Mouse (Mus musculus) midbrain, embryonic 13.5 days (tissue): ENCODE measurements around the gene Nabp2. TPM values are rescaled to one million over a fixed set of nuclear protein-coding genes. Genes with fewer than 3 reads are reported as not detected.

Experiments used
- ATAC-seq: fragments of 200-750 bp; cut with Nextera tagmentation; 2 replicates; pipeline ENCODE4 v1.8.0; 2017; ENCODE audit warnings: mild to moderate bottlenecking, moderate TSS enrichment, moderate library complexity
- H3K27ac ChIP-seq: fragments of 300-500 bp; sonication (generic); 2 replicates; pipeline ENCODE4 v1.5.1; 2015; ENCODE audit warnings: inconsistent platforms, mild to moderate bottlenecking, moderate library complexity
- H3K27me3 ChIP-seq: fragments of 300-500 bp; sonication (generic); 2 replicates; pipeline ENCODE4 v1.6.1; 2015; ENCODE audit warnings: mild to moderate bottlenecking, inconsistent platforms
- H3K36me3 ChIP-seq: fragments of 300-500 bp; sonication (generic); 2 replicates; pipeline ENCODE4 v1.6.1; 2015; ENCODE audit warnings: mild to moderate bottlenecking, inconsistent platforms
- H3K4me1 ChIP-seq: fragments of 300-500 bp; sonication (generic); replicated peaks from 2 replicates; pipeline ENCODE4 v1.6.1; 2015; ENCODE audit warnings: inconsistent platforms
- H3K4me2 ChIP-seq: fragments of 300-500 bp; sonication (generic); replicated peaks from 2 replicates; pipeline ENCODE4 v1.6.1; 2015; ENCODE audit warnings: moderate library complexity, mild to moderate bottlenecking, inconsistent platforms
- H3K4me3 ChIP-seq: fragments of 300-500 bp; sonication (generic); replicated peaks from 2 replicates; pipeline ENCODE4 v1.5.1; 2015; ENCODE audit warnings: mild to moderate bottlenecking, inconsistent platforms
- H3K9ac ChIP-seq: fragments of 300-500 bp; sonication (generic); replicated peaks from 2 replicates; pipeline ENCODE4 v1.6.1; 2015; ENCODE audit warnings: mild to moderate bottlenecking, inconsistent platforms
- H3K9me3 ChIP-seq: fragments of 300-500 bp; sonication (generic); 2 replicates; pipeline ENCODE4 v1.6.1; 2016; ENCODE audit warnings: mild to moderate bottlenecking, inconsistent platforms
- WGBS: fragments of 180-500 bp; shearing (Covaris S2); methylation state at CpG from one replicate; pipeline ENCODE4 v1.1.7; 2015; 5-methylcytosine and 5-hydroxymethylcytosine counted together
- polyA plus RNA-seq: library from polyadenylated mRNA; unstranded; fragments of >200 nt; fragmentation: Nextera tagmentation; extraction: Ambion mirVana; gene quantifications from 2 replicates; pipeline ENCODE4 v1.2.1, GENCODE M21; 2015

The Nabp2 gene
- polyA plus RNA-seq, 1 experiment from 2014 or later = 142 TPM

DNA sequence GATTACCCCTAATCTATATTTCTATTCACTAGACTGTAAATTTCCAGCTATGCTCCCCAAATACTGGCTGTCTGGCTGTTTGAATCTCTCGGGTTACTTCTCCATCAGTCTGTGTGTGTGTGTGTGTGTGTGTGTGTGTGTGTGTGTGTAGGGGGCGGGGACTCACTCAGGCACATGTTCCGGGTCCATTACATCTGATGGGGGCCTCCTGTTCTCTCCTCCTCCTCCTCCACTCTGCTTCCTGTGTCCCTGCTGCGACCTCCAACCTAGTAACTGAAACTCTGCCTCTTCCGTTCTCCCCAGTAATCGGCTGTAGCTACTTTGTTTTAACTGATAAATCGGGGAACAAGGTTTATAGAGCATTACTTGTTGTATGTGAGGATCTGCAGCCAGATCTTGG is 13.3 kb upstream of the Nabp2 start:
- Histone ChIP-seq H3K9ac (no peak overlapping the region), H3K27ac (no peak overlapping the region), H3K36me3 (peaks cover 77% of the 10 kb centered on the region), H3K4me2 (no peak overlapping the region), H3K4me1 (no peaks in the 10 kb centered on the region), H3K4me3 (no peak overlapping the region), H3K27me3 (no peaks in the 10 kb centered on the region), H3K9me3 (no peaks in the 10 kb centered on the region)
- WGBS = 76% methylated on average over 7 of the region's 7 CpGs
- ATAC-seq = no peak

DNA sequence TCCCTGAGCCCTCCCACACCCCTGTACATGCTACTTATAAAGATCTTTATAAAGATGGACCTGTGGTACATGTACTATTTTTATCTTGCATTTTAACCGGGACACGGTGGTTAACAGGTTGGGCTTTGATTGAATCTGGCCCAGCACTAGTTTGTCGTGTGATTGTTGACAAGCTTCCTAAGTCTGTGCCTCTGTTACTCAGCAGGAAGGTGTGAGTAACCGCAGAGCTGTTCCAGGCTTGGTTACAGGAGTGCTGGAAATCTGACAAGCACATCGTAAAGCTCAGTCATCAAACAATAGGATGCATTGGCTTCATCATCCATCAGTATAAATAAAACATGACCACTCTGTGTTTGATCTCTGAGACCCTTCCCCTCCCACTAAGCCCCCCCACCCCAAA is 11.1 kb upstream of the Nabp2 start:
- Histone ChIP-seq H3K36me3 (peaks cover 79% of the 10 kb centered on the region), H3K4me3 (no peak overlapping the region), H3K9me3 (no peaks in the 10 kb centered on the region), H3K9ac (no peak overlapping the region), H3K4me2 (no peak overlapping the region), H3K4me1 (no peaks in the 10 kb centered on the region), H3K27ac (no peak overlapping the region), H3K27me3 (no peaks in the 10 kb centered on the region)
- WGBS = 93% methylated on average over 5 of the region's 5 CpGs
- no peak for ATAC-seq

DNA sequence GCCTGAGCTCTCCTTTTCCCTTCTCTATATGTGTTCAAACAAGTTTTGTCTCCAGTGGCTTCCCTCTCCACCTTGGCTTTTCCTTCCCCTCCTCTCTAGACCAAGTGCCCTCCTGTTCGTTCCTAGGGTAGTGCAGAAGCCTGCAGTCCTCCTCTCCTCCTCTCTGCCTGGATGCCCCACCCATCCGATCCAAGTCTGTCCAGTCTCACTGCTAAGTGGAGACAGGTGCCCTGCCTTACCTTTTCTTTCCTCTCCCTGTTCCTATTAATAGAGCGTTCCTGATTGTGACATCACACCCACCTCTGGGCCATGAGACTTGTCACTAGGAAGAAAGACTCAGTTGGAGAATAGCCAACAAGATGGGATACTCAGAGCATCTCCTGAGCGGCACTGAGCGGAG is 3.6 kb upstream of the Nabp2 start:
- Histone ChIP-seq H3K4me3 (no peak overlapping the region), H3K27me3 (no peaks in the 10 kb centered on the region), H3K4me2 (no peak overlapping the region), H3K9me3 (no peaks in the 10 kb centered on the region), H3K27ac (no peak overlapping the region), H3K4me1 (peaks cover 34% of the 10 kb centered on the region), H3K36me3 (peaks cover 58% of the 10 kb centered on the region), H3K9ac (no peak overlapping the region; the same call in 1 of the 2 replicates)
- WGBS = 93% methylated on average over 5 of the region's 5 CpGs
- ATAC-seq = no peak

DNA sequence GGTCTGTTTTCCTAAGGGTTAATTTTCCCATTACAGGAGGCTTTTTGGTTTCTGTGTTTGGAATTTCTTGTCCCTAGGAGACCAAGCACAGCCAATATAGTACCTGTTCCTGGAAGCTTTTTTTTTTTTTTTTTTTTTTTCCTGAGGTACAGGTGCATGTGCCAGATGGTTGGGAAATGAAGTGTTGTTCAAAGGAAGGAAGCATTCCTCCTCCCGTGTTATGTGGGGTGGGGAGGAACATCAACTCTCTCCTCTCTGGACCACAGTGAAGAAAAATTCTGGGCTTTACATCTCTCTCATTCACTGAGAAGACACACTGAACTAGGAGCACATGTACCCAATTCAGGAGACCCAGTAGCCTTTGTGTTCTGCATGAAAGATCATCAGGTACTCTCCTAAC is 1.8 kb upstream of the Nabp2 start:
- Histone ChIP-seq H3K4me1 (peaks cover 44% of the 10 kb centered on the region), H3K27me3 (no peaks in the 10 kb centered on the region), H3K4me2 (peak overlapping the region; percentile 94), H3K27ac (no peak overlapping the region), H3K9me3 (no peaks in the 10 kb centered on the region), H3K9ac (peak overlapping the region; percentile 90), H3K36me3 (peaks cover 42% of the 10 kb centered on the region), H3K4me3 (peak overlapping the region; percentile 97)
- WGBS = 65% methylated on average over 1 of the region's 1 CpGs
- no peak for ATAC-seq

DNA sequence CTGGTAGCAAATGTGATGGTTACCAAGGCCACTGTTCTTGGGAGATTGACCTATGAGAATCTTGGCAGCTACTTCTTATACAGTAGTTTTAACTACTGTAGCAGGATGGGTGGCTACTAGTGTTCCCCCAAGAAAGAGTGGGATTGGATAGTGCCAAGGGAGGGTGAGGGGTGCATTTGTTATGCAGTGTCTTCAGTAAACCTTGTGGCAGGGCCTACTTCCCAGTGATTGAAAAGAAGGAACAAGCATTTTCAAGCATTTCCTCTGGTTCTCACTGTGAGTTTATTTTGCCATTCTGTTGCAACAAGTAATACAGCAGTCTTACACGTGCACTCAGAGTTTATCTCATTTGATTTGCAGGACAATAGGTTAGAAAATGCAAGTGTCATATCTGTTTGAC is 1.3 kb upstream of the Nabp2 start:
- 34% methylated on average over 1 of the region's 1 CpGs for WGBS
- H3K9ac ChIP-seq = peak overlapping the region; percentile 90
- no peaks in the 10 kb centered on the region for H3K9me3 ChIP-seq
- peak overlapping the region; percentile 95; the same call in 1 of the 2 replicates for H3K27ac ChIP-seq
- ATAC-seq = no peak
- no peaks in the 10 kb centered on the region for H3K27me3 ChIP-seq
- peak overlapping the region; percentile 97 for H3K4me3 ChIP-seq
- H3K36me3 ChIP-seq = peaks cover 39% of the 10 kb centered on the region
- peak overlapping the region; percentile 94 for H3K4me2 ChIP-seq
- peaks cover 49% of the 10 kb centered on the region for H3K4me1 ChIP-seq

DNA sequence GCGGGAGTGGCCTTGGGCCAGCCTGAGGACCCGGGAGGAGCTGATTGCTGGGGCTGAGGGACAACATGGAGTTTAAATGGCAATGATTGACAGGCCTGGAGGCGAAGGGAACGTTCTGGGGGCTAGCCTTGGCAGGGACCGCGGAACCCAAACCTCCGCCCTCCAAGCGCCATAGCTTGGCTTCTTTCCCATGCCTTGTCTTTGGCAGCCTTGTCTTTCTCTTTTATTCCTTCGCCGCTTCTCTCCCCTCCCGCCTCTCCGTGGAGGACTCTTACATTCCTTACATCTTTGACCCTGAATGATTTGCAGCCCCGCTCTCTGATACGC is 726 bp upstream of the Nabp2 start:
- Histone ChIP-seq H3K36me3 (peaks cover 34% of the 10 kb centered on the region), H3K4me1 (peaks cover 49% of the 10 kb centered on the region), H3K4me3 (peak overlapping the region; percentile 97), H3K9me3 (no peaks in the 10 kb centered on the region), H3K27ac (peak overlapping the region; percentile 95), H3K27me3 (no peaks in the 10 kb centered on the region), H3K9ac (peak overlapping the region; percentile 90), H3K4me2 (peak overlapping the region; percentile 94)
- under 1% methylated on average over 14 of the region's 14 CpGs for WGBS
- no peak for ATAC-seq

DNA sequence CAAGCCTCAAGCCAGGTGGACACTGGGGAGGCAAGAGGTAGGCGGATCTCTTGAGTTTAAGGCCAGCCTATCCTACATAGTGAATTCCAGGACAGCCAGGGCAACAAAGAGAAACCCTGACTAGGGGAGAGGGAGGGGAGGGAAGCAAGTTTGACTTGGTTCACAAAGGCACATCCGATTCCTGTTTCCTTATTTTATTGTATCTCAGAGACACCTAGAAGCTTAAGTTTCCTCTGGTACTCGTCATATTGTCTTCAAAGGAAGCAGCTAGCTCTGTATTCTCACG is 789 bp downstream of the Nabp2 start:
- no peaks in the 10 kb centered on the region for H3K27me3 ChIP-seq
- WGBS = 28% methylated on average over 4 of the region's 4 CpGs
- peaks cover 49% of the 10 kb centered on the region for H3K4me1 ChIP-seq
- H3K4me2 ChIP-seq = peak overlapping the region; percentile 94
- peaks cover 34% of the 10 kb centered on the region for H3K36me3 ChIP-seq
- H3K9ac ChIP-seq = peak overlapping the region; percentile 90; the same call in 1 of the 2 replicates
- H3K27ac ChIP-seq = peak overlapping the region; percentile 95
- H3K4me3 ChIP-seq = peak overlapping the region; percentile 97
- H3K9me3 ChIP-seq = no peaks in the 10 kb centered on the region
- ATAC-seq = no peak

DNA sequence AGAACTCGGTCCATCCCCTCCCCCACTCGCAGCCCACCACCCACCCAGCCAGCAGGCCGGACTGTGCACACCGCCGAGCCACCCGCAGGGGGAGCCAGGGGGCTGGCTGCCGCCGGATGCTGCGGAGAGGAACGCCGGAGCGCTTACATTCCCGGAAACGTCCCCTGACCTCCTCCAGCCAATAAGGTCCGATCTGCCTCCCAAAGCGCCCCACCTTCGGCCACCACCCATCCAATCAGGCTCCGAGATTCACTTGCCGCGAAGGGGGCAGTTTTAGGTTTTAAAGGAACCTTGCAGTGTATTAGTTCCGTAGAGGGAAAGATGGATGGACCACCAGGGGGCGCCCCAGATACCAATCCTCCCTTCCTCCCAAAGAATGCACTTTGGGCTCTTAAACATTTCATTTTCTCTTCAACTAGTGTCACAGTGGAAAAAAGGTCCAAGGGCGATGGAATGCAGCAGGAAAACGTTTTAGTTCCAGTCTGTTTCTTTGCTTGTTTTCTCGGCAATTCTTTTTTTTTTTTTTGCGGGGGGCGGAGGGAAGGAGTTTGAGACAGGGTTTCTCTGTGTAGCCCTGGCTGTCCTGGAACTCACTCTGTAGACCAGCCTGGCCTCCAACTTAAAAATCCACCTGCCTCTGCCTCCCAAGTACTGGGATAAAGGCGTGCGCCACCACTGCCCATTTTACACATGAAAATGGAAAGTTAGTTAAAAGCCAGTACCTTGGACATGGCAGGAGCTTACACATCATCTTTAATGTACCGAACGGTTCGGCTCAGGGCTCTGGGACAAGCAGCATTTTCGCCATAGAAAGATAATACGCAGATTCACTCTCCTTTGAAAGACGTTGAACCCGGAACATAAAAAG is 1.4 kb downstream of the Nabp2 start:
- H3K4me1 ChIP-seq = peaks cover 49% of the 10 kb centered on the region
- peak overlapping the region; percentile 94 for H3K4me2 ChIP-seq
- no peaks in the 10 kb centered on the region for H3K9me3 ChIP-seq
- no peaks in the 10 kb centered on the region for H3K27me3 ChIP-seq
- H3K36me3 ChIP-seq = peaks cover 30% of the 10 kb centered on the region
- peak; percentile 89 for ATAC-seq
- peak overlapping the region; percentile 95 for H3K27ac ChIP-seq
- H3K9ac ChIP-seq = peak overlapping the region; percentile 90
- peak overlapping the region; percentile 97 for H3K4me3 ChIP-seq
- WGBS = 7% methylated on average over 36 of the region's 36 CpGs

DNA sequence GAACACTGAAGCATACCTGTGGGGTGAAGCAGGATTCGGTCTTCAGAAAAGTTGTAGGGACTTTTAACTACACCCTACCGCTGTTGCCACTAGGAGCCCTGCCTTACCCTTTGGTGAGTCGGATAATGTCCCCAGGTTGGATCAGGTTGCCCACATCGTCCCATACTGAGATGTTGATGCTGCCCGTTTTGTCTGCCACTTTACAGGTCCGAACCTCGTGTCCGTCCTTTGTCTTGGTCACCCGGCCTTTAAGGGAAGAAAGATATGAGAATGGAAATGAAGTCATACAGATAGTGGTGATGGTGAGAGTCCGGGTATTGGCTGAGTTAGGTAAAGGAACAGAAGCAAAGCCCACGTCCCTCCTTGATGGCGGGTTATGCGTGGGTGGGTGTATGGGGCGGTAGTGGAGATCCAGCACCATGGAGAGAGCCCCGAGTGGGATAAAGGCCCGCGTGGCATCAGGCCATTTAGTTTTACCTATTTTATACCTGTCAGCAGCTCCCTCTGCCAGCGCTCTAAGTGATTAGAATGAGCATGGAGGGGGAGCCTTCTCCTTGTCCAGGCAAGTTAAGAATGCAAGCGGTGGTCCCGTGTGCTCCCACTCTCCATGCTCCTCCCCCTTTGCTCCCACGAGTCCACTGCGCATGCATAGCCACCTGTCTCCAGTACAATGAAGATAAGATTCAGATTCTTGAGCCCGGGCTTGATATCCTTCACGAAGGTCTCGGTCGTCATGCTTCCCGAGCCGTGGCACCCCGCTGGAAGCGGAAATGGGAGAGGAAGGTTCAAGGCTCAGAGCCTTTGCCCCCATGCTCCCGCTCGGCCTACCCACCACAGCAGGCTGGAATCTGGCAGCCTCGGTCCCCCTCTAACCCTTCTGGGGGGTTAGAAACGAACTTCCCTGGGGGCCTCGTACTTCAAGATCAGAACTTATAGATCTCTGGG is 2.4 kb downstream of the Nabp2 start:
- no peaks in the 10 kb centered on the region for H3K9me3 ChIP-seq
- H3K27ac ChIP-seq = peak overlapping the region; percentile 89
- no peaks in the 10 kb centered on the region for H3K27me3 ChIP-seq
- H3K9ac ChIP-seq = peak overlapping the region; percentile 85
- peaks cover 28% of the 10 kb centered on the region for H3K36me3 ChIP-seq
- 18% methylated on average over 35 of the region's 35 CpGs for WGBS
- peak; percentile 7 for ATAC-seq
- H3K4me1 ChIP-seq = peaks cover 46% of the 10 kb centered on the region
- H3K4me3 ChIP-seq = peak overlapping the region; percentile 97
- H3K4me2 ChIP-seq = peak overlapping the region; percentile 94

DNA sequence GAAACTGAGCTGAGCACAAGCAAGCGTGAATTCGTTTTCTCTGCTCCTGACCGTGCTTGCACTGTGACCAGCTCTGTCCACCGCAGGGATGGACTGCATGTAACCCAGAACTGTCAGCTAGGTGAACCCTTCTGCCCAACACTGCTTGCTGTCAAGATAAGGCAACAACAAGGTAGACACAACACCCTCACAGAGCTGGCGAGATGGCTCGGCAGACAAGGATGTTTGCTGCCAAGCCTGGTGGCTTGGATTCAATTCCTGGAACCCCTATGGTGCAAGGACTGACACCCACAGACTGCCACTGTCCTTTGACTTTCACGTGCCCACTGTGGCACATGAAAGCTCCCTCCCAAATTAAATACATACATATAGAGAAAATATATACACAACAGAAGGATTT is 7.4 kb downstream of the Nabp2 start:
- no peak overlapping the region for H3K4me3 ChIP-seq
- no peak for ATAC-seq
- no peak overlapping the region for H3K4me2 ChIP-seq
- WGBS = 95% methylated on average over 7 of the region's 7 CpGs
- H3K27ac ChIP-seq = no peak overlapping the region
- peaks cover 29% of the 10 kb centered on the region for H3K36me3 ChIP-seq
- H3K9ac ChIP-seq = no peak overlapping the region
- peaks cover 13% of the 10 kb centered on the region for H3K4me1 ChIP-seq
- no peaks in the 10 kb centered on the region for H3K9me3 ChIP-seq
- no peaks in the 10 kb centered on the region for H3K27me3 ChIP-seq

DNA sequence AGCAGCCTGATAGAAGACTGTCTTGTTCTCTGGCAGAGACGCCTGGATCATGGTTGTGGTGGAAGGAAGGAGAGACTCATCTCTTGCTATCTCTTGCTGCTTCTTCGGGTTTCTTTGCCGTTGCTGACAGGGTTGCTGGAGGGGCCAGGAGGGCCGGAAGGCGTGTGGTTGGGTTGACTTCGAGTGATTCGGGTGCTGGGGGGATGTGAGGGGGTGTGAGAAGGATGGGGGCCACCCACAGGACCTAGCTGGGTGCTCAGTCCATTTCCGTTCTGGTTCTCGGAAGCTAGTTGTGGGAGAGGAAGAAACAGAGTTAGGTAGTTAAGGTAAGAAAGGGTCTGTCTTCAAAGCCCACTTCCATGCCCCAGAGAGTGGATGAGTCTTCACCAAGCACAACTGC is 9.7 kb downstream of the Nabp2 start:
- H3K27me3 ChIP-seq = no peaks in the 10 kb centered on the region
- no peak for ATAC-seq
- H3K4me3 ChIP-seq = no peak overlapping the region
- H3K9ac ChIP-seq = no peak overlapping the region
- peaks cover 16% of the 10 kb centered on the region; the same call in 1 of the 2 replicates for H3K4me1 ChIP-seq
- H3K27ac ChIP-seq = no peak overlapping the region
- H3K9me3 ChIP-seq = no peaks in the 10 kb centered on the region
- WGBS = 76% methylated on average over 9 of the region's 9 CpGs
- peaks cover 27% of the 10 kb centered on the region for H3K36me3 ChIP-seq
- no peak overlapping the region for H3K4me2 ChIP-seq

DNA sequence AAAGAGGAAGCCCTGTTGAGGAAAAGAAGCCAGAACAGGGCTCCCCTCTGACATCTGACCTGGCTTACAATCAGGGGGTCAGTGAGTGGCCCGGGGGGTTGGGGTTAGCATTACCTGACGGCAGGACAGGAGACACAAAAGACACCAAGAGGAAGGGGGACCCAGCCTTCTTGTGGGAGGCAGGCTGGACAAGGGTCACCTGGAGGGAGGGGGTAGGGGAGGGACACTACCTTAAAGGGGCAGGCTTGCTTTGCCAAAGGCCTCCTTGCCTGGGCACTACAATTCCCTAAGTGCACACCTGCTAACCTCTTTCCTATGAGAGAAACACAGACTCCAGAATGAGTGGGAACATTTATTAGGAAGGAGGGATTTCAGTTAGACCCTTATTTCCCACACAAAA is 10.2 kb downstream of the Nabp2 start, which contains the start of gene Slc39a5:
TSS of gene Slc39a5 (minus strand) at position 174 of the 400 bp plus-strand sequence.
- no peaks in the 10 kb centered on the region for H3K9me3 ChIP-seq
- H3K27ac ChIP-seq = no peak within 1 kb of the TSS
- WGBS = 16% methylated on average over 2 of the region's 2 CpGs
- no peak within 1 kb of the TSS for H3K9ac ChIP-seq
- H3K4me2 ChIP-seq = no peak within 1 kb of the TSS
- no peaks in the 10 kb centered on the region for H3K27me3 ChIP-seq
- H3K36me3 ChIP-seq = peaks cover 27% of the 10 kb centered on the region
- ATAC-seq = no peak
- H3K4me1 ChIP-seq = peaks cover 17% of the 10 kb centered on the region; the same call in 1 of the 2 replicates
- no peak within 1 kb of the TSS for H3K4me3 ChIP-seq
